Mouse (Mus musculus): Measurements from ENCODE around the gene Sphk2.
A peak's percentile ranks its signal among the peaks of the same experiment; 100 is the strongest.

Gene Sphk2

DNA sequence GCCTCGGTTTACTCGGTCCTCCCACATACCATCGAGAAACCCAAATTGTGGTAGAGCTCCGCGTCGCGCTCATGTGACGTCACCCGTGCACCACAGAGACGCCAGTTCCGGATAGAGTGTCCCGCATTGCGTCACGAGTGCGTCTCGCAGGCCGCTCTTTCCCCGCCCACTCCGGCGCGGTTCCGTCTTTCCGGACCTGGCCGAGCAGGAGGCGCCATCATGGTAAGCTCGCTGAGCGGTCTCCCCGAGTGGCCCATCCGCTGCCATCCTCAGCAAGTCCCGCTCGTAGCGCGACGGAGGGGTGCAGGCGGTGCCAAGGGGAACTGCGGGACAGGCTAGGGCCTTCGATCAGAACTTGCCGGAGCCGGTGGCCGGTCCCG, at the start of gene Sphk2:
Gene Sphk2 (minus strand): TSS at position 85 of the 380 bp plus-strand sequence.
- DNase-seq: peak; percentile 99

DNA sequence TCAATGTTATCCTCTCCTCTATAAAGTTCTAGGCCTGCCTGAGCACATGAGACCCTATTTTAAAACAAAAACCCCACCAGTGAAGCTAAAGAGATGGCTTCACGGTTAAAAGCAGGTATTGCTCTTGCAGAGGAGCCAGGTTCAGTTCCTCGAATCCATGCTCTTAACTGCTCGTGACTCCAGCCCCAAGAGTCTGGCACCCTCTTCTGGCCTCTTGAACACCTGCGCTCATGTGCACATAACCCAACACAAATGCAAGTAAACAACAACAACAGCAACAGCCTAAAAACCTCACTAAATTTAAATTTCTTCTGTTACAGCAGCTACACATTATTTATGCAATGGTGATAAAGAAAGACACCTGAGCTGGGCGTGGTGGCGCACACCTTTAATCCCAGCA, 49.7 kb upstream of the Sphk2 start:
- DNase-seq: no peak

DNA sequence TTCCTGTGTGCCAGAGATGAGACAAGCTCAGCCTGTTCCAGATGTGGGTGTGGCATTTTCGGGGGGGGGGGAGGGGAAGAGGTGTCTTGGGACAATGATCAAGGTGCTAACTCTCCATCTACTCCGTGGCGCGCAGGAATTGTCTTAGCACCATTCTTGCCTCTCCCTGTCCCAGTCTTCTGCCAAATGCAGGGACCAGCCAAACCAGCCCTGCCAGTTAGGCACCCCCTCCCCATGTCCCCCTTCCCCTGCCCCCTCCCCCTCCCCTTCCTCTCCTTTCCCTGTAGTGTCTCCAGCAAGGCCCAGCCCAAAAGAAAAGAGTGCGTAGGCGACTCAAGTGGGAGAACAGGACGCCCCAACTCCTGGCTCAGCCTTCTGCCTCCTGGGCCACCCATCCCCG, 49.0 kb upstream of the Sphk2 start:
- no peak for DNase-seq

DNA sequence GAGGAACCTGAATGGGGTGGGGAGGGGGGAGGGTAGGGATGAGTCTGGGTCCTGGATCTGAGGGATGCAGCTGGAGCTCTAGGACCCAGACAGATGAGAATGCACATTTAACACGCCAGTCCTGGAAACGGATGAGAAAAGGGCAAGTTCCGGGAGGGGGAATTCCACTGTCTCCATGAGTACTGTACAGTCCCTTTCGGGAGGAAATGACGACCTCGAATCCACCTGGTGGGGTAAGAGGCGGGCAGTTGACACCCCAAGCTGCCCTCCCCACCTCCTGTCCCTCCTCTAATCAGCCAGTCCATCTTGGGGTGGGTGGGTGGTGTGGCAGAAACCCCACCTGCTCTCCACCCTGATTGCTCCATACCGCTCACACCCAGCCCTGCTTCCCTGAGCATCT, 48.2 kb upstream of the Sphk2 start:
- no peak for DNase-seq

DNA sequence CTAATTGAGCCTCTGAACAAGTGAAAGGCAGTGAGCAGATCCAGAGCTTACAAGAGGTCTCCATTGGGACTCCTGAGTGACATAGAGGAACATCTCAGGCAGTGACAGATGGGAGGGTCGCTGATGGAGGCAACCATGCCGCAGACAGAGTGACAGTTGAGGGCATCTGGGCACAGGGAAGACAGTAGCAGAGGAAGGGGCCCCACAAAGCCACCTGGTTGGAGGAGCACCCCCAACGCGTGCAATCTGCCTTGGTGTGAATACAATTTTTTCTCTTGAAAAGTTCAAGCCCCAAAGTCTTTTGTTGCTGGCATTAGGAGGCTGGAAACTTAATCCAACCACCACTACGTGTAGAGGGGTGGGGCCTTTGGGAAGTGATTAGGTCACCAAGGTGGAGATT, 42.3 kb upstream of the Sphk2 start:
- no peak for DNase-seq

DNA sequence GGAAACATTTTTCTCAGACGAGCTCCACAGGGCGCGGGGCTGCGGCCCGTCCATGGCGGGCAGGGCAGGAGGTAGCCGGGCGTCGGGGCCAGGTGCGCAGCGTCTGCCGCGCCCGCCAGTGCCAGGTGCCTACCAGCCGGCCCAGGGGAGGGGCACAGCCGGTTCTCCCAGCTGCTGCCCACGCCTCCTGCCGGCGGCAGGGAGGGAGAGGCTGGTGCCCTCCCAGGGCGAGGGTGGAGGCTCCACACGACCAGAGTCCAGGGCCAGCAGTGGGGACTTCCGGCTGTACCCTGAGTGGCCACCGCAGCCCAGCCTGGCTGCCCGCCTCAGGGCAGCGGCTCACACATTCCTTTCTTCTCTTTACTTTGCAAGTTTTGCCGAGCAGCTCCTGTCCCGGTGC, 41.6 kb upstream of the Sphk2 start:
- DNase-seq: peak; percentile 77

DNA sequence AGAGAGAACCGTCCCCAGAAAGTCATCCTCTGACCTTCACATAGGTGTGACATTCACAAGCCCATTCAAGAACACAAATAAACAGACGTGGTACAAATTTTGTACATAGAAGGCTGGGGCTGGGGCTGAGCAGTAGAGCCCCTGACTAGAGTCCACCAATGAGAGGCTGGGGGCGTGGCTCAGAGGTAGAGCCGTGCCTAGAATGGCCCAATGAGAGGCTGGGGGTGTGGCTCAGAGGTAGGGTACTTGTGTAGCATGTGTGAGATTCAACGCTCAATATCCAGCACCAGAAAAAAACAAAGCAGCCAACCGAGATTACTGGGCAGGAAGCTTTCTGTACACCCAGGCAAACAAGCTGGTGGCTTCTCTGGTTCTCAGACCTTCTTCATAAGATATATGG, 37.9 kb upstream of the Sphk2 start:
- no peak for DNase-seq

DNA sequence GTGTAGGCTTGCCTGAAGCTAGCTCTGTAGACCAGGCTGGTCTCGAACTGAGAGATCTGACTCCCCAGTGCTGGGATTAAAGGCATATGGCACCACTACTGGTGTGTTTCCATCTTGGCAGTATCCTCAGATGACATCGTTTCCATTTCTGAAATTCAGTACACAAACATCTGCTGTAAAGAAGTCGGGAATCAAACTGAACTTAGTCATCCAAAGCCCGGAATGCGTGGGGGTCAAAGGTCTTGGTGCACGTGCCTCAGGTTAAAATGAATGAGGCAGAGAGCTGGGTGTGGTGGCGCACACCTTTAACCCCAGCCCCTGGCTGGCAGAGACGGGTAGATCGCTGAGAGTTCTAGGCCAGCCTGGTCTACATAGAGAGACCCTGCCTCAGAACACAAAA, 32.4 kb upstream of the Sphk2 start:
- DNase-seq: peak; percentile 47

DNA sequence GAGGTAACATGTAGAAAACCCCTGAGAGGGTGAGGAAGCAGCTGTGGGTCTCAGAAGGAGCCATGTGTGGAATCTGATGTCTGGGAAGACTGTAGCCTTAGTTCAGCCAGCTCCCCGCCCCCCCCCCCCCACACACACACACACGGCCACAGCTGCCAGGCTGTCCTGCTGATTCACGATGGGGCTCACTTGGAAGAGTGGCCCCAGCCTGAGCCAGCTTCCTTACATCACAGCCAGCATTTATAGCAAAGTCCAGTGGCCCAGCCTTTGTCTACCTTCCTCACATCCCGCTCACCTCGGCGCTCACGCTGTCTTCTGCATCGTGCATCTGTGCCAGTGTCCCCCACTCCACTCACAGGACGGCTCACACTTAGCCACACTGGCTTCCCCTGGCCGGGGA, 31.6 kb upstream of the Sphk2 start:
- DNase-seq: no peak

DNA sequence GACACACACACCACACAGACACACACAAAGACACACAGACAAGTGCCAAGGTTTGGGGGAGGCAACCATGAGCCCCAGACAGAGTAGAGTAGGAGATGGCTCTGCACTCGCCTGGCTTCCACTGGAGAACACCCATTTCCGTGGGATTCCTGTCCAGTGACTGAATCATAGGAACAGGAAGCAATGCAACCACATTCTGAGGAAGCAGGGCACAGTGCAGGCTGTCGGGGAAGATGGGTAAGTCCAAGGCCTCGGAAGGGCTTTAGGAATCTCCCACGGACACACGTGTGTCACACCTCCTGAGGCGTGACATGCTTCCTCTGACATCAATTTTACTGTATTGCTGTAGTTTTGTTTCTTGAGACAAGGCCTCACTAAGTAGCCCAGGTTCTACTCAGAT, 30.3 kb upstream of the Sphk2 start:
- peak; percentile 41 for DNase-seq

DNA sequence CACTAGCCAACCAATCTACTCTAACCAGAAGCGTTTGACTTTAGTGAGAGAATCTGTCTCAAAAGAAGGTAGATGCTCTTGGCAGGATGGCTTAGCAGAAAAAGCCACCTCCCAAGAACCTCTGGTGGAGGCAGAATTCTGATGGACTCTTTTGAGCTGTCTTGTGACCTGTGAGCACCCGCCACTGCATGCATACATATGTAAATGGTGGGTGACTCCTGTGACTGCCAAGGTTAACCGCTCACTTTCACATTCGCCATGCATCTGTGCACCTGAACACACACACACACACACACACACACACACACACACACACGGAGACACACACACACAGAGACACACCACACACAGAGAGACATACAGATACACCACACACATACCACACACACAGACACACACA, 29.6 kb upstream of the Sphk2 start:
- no peak for DNase-seq

DNA sequence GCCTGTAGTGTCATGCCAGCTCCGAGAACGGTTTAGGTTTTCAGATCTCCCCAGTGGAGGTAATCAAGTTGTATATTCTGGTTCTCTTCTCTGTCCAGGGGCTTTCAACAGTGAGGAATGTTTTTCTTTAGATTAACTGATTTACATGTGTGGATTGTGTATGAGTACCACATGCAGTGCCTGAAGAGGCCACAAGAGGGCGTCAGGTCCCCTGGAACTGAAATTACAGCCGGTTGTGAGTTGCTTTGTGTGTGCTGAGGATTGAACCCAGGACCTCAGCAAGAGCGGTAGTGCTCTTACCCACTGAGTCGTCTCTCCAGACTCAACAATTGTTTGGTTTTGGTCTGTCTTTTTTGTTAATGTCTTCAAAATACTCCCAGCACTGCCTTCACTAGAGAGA, 28.7 kb upstream of the Sphk2 start:
- no peak for DNase-seq

DNA sequence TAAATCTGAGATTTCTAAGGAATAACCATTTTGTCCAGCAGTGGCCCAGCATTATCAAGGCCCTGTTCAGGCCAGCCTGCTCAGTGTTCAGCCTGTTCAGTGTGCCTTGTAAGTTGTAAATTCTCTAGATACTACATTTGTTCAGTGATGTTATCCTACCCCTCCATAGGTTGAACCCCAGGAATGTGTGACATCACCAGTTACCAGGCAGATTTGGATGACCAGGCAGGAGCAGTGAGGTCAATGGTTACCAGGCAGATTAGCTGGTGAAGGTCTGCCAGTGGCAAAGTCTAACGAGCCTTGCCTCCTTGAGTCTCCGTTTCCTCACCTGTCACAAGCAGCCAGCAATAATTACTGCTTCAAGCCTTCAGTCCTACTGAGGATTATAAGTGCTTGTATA, 26.6 kb upstream of the Sphk2 start:
- peak; percentile 85 for DNase-seq

DNA sequence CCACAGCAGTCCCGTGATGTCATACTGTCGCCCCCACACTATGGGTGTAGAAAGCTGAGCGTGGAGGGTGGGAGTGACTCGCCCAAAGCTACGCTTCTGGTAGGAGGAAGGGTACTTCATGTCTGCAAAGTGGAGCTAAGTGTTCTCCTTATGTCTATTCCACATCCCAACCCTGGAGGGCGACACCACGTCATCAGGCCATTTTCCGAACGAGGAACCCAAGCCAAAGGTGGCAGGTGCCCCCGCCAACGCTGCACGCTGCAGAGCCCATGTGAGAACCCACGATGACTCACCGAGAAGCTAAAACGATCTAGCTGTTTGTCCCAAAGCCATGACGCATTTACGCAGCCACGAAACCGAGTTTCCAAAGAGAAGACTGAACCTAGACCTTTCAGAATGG, 24.5 kb upstream of the Sphk2 start:
- no peak for DNase-seq

DNA sequence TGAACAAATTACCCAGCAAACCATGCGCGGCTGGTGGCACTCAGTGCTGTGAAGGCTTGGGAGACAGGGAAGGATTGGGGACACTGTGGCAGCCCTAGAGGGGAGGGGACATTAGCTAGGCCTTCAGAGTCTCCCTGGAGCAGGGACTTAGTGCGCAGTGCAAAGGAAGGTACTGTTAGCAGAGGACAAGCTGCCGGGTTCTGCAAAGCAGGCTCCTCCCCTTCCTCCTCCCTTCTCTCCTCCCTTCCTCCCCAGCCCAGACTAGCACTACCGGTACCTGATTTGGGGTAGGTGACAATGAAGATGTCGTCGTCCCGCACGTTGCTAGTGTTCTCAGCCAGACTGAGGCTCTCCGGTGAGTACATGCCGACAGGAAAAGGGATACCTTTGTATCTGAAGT, 24.0 kb upstream of the Sphk2 start:
- DNase-seq: no peak

DNA sequence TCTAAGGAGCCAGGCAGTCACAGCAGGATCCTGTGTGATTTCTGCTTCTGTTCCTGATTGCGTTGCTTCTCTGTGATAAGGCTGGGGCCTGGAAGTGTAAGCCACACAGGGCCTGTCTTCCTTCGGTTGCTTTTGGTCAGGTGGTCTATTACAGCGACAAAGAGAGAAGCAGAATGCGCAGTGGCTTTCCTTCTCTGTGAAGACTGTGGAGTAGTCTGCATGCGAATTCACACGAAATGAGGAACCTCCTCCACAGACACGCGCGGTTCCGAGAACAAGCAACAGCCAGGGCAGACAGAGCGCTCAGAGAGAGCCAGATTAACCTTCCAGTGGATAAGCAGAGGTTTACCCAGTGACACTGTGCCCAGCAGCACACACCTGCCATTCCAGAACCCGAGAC, 23.5 kb upstream of the Sphk2 start:
- DNase-seq: no peak

DNA sequence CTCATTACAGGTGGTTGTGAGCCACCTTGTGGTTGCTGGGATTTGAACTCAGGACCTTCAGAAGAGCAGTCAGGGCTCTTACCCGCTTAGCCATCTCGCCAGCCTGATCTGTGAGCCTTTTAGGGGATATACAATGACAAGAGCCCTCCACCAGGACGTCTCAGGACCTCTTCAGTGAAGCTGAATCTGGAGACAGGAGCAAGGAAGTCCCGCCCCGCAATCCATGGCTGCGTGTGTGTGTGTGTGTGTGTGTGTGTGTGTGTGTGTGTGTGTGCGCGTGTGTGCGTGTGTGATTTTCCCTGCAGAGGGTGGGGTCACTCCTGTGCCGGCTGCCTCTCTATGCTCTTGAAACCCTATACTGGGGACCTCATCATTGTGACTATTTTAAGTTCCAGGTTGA, 22.0 kb upstream of the Sphk2 start:
- DNase-seq: no peak

DNA sequence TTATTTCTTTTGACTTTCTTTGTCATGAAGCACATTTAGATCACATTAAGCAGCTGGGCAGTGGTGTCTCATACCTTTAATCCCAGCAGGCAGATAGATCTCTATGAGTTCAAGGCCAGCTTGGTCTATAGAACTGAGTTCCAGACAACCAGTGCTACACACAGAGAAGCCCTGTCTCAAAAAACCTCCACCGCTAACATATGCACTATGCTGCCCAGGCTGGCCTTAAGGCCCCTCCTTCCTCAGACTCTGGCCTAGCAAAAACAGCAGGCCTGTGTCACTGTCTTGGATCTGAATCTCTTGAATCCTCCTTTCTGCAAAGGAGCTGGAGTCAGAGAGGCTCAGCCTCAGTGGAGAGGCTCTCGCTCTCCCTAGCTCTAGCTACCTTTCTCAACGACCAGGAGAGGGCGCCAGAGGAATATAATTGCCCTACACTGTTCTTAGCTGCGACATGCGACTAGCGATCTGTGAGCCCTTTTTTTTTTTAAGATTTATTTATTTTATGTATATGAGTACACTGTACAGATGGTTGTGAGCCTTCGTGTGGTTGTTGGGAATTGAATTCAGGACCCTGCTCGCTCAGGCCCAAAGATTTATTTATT, 21.5 kb upstream of the Sphk2 start:
- peak; percentile 86 for DNase-seq

DNA sequence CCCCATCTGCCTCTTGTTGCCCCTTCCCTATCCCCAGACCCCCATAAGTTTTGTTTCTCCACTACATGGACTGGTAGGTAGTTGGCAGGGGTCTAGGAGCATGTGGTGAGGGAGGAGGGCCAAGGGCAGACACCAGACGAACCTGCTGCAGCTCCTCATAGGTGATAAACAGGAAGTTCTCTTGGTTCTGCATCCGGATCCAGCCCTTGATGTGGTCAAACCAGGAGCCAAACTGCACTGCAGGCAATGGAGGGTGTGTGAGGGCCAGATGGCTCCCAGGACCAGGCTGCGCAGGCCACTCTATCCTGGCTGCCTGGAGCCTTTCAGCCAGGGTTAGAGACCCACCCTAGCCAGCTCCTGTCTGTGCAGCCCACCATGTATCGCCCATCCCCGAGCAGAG, 15.7 kb upstream of the Sphk2 start:
- no peak for DNase-seq

DNA sequence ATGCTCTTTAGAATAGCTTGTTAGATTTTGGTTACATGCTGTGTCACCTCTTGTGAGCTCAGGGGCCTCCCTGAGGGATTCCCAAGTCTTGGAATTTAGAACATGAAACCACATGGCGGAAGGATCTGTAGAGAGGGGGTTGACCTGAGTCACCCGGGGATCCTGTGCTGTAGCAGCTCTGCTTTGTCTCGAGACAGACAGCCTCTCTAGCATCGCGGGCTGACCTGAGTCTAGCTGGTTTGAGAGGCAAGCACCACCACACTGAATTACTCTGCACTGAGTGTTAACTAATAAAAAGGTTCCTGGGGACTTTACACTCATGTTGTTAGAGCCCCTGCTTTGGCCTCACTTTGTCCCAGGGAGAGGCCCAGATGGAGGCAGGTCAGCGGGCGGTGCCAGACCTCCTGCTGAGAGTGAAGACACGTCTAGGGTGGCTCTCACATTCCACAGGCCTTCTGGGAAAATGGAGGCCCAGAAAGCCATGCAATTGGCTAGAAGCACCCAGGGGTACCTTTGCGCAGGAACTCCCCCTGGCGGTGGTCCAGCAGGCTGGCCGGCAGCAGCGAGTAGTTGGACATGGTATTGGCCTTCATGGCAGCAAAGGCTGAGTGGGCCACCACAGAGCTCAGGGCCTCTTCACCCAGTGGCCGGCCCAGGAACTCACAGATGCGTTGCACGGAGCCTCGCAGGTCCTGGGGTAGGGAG, 13.1 kb upstream of the Sphk2 start:
- DNase-seq: peak; percentile 49

DNA sequence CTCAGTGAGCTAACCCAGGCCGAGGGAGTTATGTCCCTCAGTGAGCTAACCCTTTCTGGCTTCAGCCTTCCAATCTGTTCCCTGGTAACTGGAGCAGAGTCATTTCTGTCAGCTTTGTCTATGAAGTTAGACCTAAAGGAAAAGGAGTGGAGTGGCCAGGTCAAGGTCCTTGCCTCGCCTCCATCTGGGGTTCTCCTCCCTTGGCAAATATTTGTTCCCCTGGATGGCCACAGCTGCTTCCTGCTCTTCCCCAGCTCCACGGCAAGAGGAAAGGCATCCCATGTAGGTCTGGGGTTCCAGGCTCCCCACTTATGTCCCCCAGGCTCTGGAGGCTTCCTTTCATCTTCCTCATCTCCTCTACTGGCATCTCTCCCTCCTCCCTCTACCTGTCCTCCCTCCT, 9.8 kb upstream of the Sphk2 start:
- DNase-seq: no peak

DNA sequence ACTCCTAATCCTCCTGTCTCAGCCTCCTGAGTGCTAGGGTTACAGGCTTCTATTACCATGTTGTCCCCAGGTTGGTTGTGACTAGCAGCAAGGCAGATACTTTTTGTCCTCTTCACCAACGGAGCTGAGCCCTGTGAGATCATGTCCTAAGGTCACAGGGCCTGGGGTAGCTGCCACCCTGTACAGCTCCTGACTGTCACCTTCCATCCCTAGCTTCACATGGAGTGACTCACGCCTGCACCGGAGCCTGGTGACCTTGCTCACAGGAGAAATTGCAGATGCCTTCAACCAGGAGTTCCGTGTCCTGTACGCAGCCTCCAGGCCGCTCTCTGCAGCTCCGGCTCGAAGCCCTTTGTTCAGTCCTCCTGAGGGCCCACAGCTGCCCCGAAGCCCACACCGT, 8.6 kb upstream of the Sphk2 start:
- DNase-seq: no peak

DNA sequence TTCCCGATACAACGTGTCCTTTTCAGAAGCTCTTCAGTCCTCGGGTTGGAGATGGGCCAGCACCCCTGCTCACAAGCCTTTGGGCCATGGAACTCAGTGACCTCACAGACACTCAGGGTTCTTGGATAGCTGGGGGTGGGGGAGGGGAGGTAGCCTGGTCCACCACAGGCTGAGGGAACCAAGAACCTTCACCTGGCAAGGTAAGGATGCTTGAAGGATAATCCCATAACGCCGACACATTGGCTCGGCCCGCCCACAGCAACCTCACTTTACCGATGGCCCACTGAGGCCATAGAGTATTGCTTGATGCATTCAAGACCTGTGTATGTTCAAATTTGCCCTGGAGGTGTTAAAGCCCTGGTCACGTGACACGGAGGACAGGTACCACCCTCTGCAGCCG, 7.9 kb upstream of the Sphk2 start, which contains the start of gene Spaca4:
Gene Spaca4 (minus strand): TSS at position 101 of the 400 bp plus-strand sequence.
- no peak for DNase-seq

DNA sequence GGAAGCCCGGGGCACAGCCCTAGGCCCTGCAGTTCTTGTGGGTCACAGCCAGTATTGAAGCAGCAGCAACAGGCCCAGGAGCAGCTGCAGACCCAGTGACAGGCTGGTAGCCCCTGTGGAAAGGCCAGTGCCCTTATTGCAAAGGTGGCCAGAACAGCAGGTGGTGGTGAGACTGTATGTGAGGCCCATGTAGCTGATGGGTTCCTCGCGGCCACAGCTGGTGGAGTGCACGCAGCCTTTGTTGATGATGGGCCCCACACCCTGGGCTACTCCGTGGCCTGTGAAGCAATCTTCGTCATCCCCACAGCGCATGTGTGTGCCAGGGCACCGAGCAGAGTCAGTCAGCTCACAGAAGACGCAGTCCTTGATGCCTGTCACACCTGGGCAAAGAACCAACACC, 7.3 kb upstream of the Sphk2 start:
- no peak for DNase-seq

DNA sequence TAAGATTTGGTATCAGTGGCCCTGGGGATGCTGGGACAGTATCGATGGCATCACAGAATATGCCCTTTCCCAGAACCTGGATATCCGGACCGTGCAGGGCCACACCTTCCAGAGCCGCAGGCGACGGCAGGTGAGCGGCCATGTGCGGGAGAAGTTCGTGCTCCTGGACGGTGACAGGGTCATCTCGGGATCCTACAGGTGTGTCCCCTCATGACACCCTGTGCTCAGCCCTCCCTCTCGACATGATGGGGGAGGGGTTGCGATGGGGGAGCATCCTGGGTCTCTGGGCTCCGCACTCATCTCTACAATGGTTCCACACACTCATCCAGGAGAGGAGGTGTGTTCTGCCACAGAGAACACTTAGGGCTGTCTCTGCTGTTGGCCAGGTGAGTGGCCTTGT, 6.0 kb upstream of the Sphk2 start:
- DNase-seq: no peak

Measured in kidney, adult 9 months (tissue).